Mouse (Mus musculus) erythroblast, embryonic 14.5 days (primary cell): ENCODE measurements around the gene Dnajc22.
"Not testable (repeated sequence)": the region's sequence is repeated elsewhere in the genome, so short reads cannot be mapped to it uniquely, and the experiment has no call there.

Source experiments
- GATA1 ChIP-seq: IDR thresholded peaks from 2 replicates; pipeline ENCODE4 v1.6.1; 2012; ENCODE audit warnings: low read length, inconsistent platforms, mixed read lengths
- TAL1 ChIP-seq: IDR thresholded peaks from 3 replicates; pipeline ENCODE4 v1.6.1; 2012; ENCODE audit warnings: low read length, inconsistent platforms, mixed read lengths

DNA sequence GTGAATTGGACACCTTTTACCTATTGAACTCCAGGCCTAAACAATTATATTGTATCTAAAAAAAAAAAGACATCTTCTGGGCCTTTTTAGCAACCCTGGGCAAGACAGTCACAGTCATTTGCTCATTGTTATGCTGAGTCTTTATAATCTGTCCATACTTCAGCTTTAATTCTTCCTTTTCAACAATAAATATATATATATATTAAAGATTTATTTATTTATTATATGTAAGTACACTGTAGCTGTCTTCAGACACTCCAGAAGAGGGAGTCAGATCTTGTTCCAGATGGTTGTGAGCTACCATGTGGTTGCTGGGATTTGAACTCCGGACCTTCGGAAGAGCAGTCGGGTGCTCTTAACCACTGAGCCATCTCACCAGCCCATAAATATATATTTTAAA lies 17.0 kb upstream of the Dnajc22 start:
- TF ChIP-seq GATA1, TAL1: not testable (repeated sequence)
